Comparison of ENCODE assay signal across 11 mouse cellular contexts in the genomic region with DNA sequence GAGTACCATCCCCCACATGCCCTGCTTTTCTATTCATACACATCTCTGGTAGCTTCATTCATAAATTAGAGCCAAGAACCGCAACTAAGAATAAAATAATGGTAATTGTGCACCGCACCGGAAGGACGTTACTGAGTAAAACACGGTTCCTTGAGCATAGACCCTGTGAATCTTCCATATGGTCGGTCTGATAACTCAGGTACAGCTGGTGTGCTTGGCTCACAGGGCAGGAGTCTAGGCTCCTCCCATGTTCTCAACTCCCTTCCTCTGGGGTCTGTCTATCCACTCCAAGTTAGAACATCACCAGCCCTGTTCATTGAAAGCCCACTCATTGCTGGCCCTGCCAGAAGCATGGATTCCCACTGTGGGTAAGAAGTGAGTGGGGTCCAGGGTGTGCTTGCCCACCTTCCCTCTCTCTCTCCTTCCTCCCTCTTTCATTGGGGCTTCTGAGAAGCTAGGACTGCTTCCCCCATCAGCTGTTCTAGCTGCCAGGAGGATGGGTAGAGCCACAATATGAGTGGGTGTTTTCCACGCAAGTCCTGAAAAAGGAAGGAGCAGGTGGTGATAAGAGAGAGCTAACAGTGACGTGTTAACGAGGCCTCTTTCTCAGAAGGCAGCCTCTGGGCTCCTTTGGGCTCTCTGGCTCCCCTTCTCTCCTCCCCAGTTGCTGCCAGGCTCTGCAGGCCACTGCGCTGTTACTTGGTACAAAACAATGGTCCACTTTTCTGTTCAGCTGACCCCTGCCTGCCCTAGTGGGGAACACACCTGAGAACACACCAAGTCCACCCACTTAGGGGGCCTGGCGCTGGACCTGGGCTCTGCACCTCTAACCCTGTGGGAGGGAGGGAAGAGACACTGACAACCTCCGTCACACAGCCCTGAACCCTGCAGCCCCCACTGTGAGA. TPM values are rescaled to one million over a fixed set of nuclear protein-coding genes. Genes with fewer than 3 reads are reported as not detected.
DNase-seq lines count a peak whose midpoint lies in the region; ATAC-seq and TF ChIP-seq lines count a peak whose summit lies in the region.
"Had no signal": no experiment of that assay in that cellular context is flagged by ENCODE, and none has a peak within 500 bp of the region (broad histone marks: within the 10 kb centered on the region; RNA-seq: fewer than 3 reads in every experiment).

No protein-coding gene starts in this region.

- intact Hi-C loops in heart, postnatal 36 days (cut with DNase I): no loop called here

- TF ChIP-seq CTCF in heart, postnatal 0 days (IDR thresholded peaks at IDR 0.05; ENCODE audit: low read depth): no peak
- no peak for TF ChIP-seq CTCF in kidney, adult 2 months (conservative IDR thresholded peaks at IDR 0.05; ENCODE audit: insufficient read depth, insufficient read length, low read depth, low read length)

- H3K4me1 ChIP-seq in heart, embryonic 13.5 days: peaks cover 88% of the 10 kb centered on the region
- H3K4me1 ChIP-seq in megakaryocyte, embryonic 14.5 days: peaks cover 94% of the 10 kb centered on the region
- H3K4me1 ChIP-seq in heart, postnatal 0 days (ENCODE audit: control insufficient read depth, insufficient read depth): peaks cover 71% of the 10 kb centered on the region
- H3K4me1 ChIP-seq in kidney, adult 2 months (ENCODE audit: control insufficient read depth, insufficient read depth, low read length): peaks cover 15% of the 10 kb centered on the region; the same call in 1 of the 2 replicates

- no peak for TF ChIP-seq POLR2A in kidney, adult 2 months (IDR thresholded peaks at IDR 0.05; ENCODE audit: low read depth, low read length)

- no peak overlapping the region for H3K4me3 ChIP-seq in heart, embryonic 13.5 days
- peak overlapping the region; percentile 48 for H3K4me3 ChIP-seq in megakaryocyte, embryonic 14.5 days (replicated peaks)
- H3K4me3 ChIP-seq in heart, postnatal 0 days (ENCODE audit: low read depth, low read length): no peak overlapping the region
- no peak overlapping the region for H3K4me3 ChIP-seq in kidney, adult 2 months (ENCODE audit: insufficient read depth, low read depth, low read length)
- H3K4me3 ChIP-seq: lung, embryonic 15.5 days had no signal

- no peaks in the 10 kb centered on the region for H3K27me3 ChIP-seq in heart, embryonic 13.5 days (replicated peaks)
- no peaks in the 10 kb centered on the region for H3K27me3 ChIP-seq in megakaryocyte, embryonic 14.5 days (replicated peaks)
- H3K27me3 ChIP-seq in heart, postnatal 0 days (ENCODE audit: control insufficient read depth, insufficient read depth, low read length): no peaks in the 10 kb centered on the region
- H3K27me3 ChIP-seq in kidney, adult 2 months (replicated peaks; ENCODE audit: control insufficient read depth, insufficient read depth, low read length): no peaks in the 10 kb centered on the region
- H3K27me3 ChIP-seq: lung, embryonic 15.5 days had no signal

- WGBS in heart, embryonic 13.5 days: 65% methylated on average over 12 of the region's 12 CpGs
- WGBS in heart, postnatal 0 days: 72% methylated on average over 12 of the region's 12 CpGs
- 90% methylated on average over 12 of the region's 12 CpGs for WGBS in kidney, adult 2 months

- DNase-seq in heart, postnatal 36 days: no peak
- no peak for DNase-seq in heart, postnatal 0 days (ENCODE audit: low spot score)
- peak; percentile 23 for DNase-seq in retina, postnatal 1 day
- no peak for DNase-seq in kidney, adult 2 months
- DNase-seq in thymus, postnatal 25 days: no peak
- DNase-seq: midbrain, embryonic 14.5 days had no signal

- H3K4me2 ChIP-seq in heart, embryonic 13.5 days: no peak overlapping the region
- H3K4me2 ChIP-seq in heart, postnatal 0 days (ENCODE audit: low read depth, low read length): no peak overlapping the region
- H3K4me2 ChIP-seq: lung, embryonic 15.5 days had no signal

- no peaks in the 10 kb centered on the region for H3K9me3 ChIP-seq in heart, embryonic 13.5 days
- H3K9me3 ChIP-seq in megakaryocyte, embryonic 14.5 days: peaks cover 2% of the 10 kb centered on the region; the same call in 1 of the 2 replicates
- no peaks in the 10 kb centered on the region for H3K9me3 ChIP-seq in heart, postnatal 0 days (replicated peaks; ENCODE audit: control insufficient read depth, low read length)
- H3K9me3 ChIP-seq: lung, embryonic 15.5 days had no signal

- H3K27ac ChIP-seq in heart, embryonic 13.5 days (replicated peaks): 0 out of 2 replicates have a peak overlapping the region, but pooled peaks have one; percentile 4
- peak overlapping the region; percentile 76 for H3K27ac ChIP-seq in heart, postnatal 0 days (ENCODE audit: low read depth)
- no peak overlapping the region for H3K27ac ChIP-seq in kidney, adult 2 months (ENCODE audit: insufficient read depth, low read depth, low read length)

- H3K9ac ChIP-seq in heart, embryonic 13.5 days: peak overlapping the region; percentile 34
- no peak overlapping the region for H3K9ac ChIP-seq in heart, postnatal 0 days (replicated peaks; ENCODE audit: low read depth, low read length)
- H3K9ac ChIP-seq: lung, embryonic 15.5 days had no signal

- TF ChIP-seq EP300 in heart, postnatal 0 days (IDR thresholded peaks at IDR 0.05; ENCODE audit: low read depth): no peak

- ATAC-seq in heart, embryonic 13.5 days (ENCODE audit: extremely low read depth, insufficient number of reproducible peaks, low FRiP score, low TSS enrichment): no peak
- no peak for ATAC-seq in megakaryocyte, adult 5-6 weeks (ENCODE audit: poor library complexity, severe bottlenecking)
- no peak for ATAC-seq in heart, postnatal 0 days (ENCODE audit: insufficient read depth, low read depth)
- ATAC-seq: forebrain, embryonic 14.5 days had no signal

- H3K36me3 ChIP-seq in heart, embryonic 13.5 days: peaks cover 42% of the 10 kb centered on the region
- H3K36me3 ChIP-seq in megakaryocyte, embryonic 14.5 days (replicated peaks; ENCODE audit: low read length): peaks cover 64% of the 10 kb centered on the region
- no peaks in the 10 kb centered on the region for H3K36me3 ChIP-seq in heart, postnatal 0 days (replicated peaks; ENCODE audit: control insufficient read depth, insufficient read depth, low read length)
- no peaks in the 10 kb centered on the region for H3K36me3 ChIP-seq in kidney, adult 2 months (ENCODE audit: control insufficient read depth, insufficient read depth, low read length)

RNA-seq across cellular contexts. Expression of a gene that starts 14.1 kb away (rescaled TPM):
- polyA plus RNA-seq in heart, embryonic 13.5 days (2015; fragmentation: Nextera tagmentation; extraction: Ambion mirVana): 32.8 and 33.1 TPM in 2 replicates
- total RNA-seq in heart, postnatal 36 days (2021): 100 to 1,000 TPM in 1 of 2 experiments, 10 to 100 TPM in 1; 49.6 to 105 TPM
- 11.6 and 65.1 TPM in 2 replicates for polyA plus RNA-seq in megakaryocyte, embryonic 14.5 days (2012; ENCODE audit: insufficient read depth, low replicate concordance)
- total RNA-seq in megakaryocyte, adult 5-6 weeks (2015): 265 and 280 TPM in 2 replicates
- total RNA-seq in megakaryocyte, adult 5-6 weeks (2017): 58.9 and 72.1 TPM in 2 replicates
- total RNA-seq in heart, postnatal 0 days (2014; rRNA removed; ENCODE audit: low replicate concordance): 105 and 114 TPM in 2 replicates
- 23.1 and 24.0 TPM in 2 replicates for polyA plus RNA-seq in heart, postnatal 0 days (2015; fragmentation: Nextera tagmentation; extraction: Ambion mirVana)
- polyA plus RNA-seq in kidney, adult 2 months (2012; rRNA removed): 52.4 and 66.1 TPM in 2 replicates

RNA-seq across cellular contexts. Expression of a gene that starts 14.7 kb away (rescaled TPM):
- 103 and 121 TPM in 2 replicates for polyA plus RNA-seq in heart, embryonic 13.5 days (2015; fragmentation: Nextera tagmentation; extraction: Ambion mirVana)
- 10 to 100 TPM; 47.5 to 56.2 TPM for total RNA-seq in heart, postnatal 36 days (2021)
- 21.0 and 26.5 TPM in 2 replicates for polyA plus RNA-seq in megakaryocyte, embryonic 14.5 days (2012; ENCODE audit: insufficient read depth, low replicate concordance)
- 18.9 and 22.1 TPM in 2 replicates for total RNA-seq in megakaryocyte, adult 5-6 weeks (2015)
- 9.6 and 16.3 TPM in 2 replicates for total RNA-seq in megakaryocyte, adult 5-6 weeks (2017)
- 148 and 152 TPM in 2 replicates for total RNA-seq in heart, postnatal 0 days (2014; rRNA removed; ENCODE audit: low replicate concordance)
- 50.8 and 53.3 TPM in 2 replicates for polyA plus RNA-seq in heart, postnatal 0 days (2015; fragmentation: Nextera tagmentation; extraction: Ambion mirVana)
- 131 and 141 TPM in 2 replicates for polyA plus RNA-seq in kidney, adult 2 months (2012; rRNA removed)
